Mouse (Mus musculus): ENCODE measurements around the gene Ppp4r2. TPM values are rescaled to one million over a fixed set of nuclear protein-coding genes. Genes with fewer than 3 reads are reported as not detected.
A peak's percentile ranks its signal among the peaks of the same experiment; 100 is the strongest.

Ppp4r2 gene
- polyA plus RNA-seq, 1 experiment from 2014 or later: 21.5 TPM

DNA sequence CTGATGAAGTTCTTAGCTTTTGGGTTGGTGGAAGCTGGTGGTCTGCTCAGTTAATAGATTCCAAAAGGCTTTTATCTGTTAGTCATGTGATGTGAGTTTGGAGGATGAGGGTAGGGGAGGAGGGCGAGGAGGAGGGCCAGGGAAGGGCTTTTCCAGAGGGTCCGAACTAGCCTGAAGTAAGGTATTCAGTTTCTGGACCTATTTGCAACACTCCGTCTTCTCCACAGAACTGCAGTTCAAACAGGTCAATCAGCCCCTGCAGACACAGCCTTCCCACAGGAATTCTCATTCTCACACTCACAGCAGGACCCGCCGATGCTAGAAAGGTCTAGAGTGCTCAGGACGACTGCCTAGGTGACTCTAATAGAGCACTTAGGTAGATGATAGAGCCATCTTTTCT, 39.8 kb downstream of the Ppp4r2 start:
- Histone ChIP-seq H3K36me3 (peaks cover 12% of the 10 kb centered on the region), H3K27me3 (no peaks in the 10 kb centered on the region), H3K4me1 (no peaks in the 10 kb centered on the region), H3K9me3 (replicated peaks) (no peaks in the 10 kb centered on the region), H3K4me3 (replicated peaks) (no peak overlapping the region), H3K9ac (no peak overlapping the region), H3K4me2 (no peak overlapping the region), H3K27ac (no peak overlapping the region)
- no peak for ATAC-seq (replicated peaks; ENCODE audit: low FRiP score)
- 72% methylated on average over 6 of the region's 6 CpGs for WGBS

- no peaks in the 10 kb centered on the region for H3K9me3 ChIP-seq (replicated peaks)
- H3K9ac ChIP-seq: no peak overlapping the region
- H3K27ac ChIP-seq: no peak overlapping the region
- no peaks in the 10 kb centered on the region for H3K36me3 ChIP-seq
- WGBS: 68% methylated on average over 20 of the region's 20 CpGs
- no peak overlapping the region for H3K4me2 ChIP-seq
- peaks cover under 1% of the 10 kb centered on the region; the same call in 1 of the 2 replicates for H3K4me1 ChIP-seq
- peaks cover 9% of the 10 kb centered on the region; the same call in 1 of the 2 replicates for H3K27me3 ChIP-seq
- ATAC-seq (replicated peaks; ENCODE audit: low FRiP score): no peak
- H3K4me3 ChIP-seq (replicated peaks): no peak overlapping the region
Observed at GRCm38 (mm10) chr6:100875862-100876623, 42.6 kb downstream of the Ppp4r2 start.

DNA sequence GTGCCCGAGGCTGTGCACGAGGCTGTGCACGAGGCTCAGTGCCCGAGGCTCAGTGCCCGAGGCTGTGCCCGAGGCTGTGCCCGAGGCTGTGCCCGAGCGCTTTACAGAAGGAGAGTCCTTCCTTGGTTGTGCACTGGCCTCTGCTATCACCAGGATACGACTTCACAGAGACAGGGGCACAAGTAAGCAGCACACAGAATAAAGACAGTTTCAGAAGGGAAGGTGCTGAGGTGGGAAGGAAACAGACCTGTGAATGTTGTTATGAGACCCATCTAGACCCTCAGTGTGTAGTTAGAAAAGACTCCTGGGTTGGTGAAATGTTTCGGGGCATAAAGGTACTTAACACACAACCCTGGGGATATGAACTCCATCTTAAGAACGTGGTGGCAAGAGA, 43.2 kb downstream of the Ppp4r2 start:
- Histone ChIP-seq H3K27ac (no peak overlapping the region), H3K4me3 (replicated peaks) (no peak overlapping the region), H3K9me3 (replicated peaks) (no peaks in the 10 kb centered on the region), H3K27me3 (peaks cover 9% of the 10 kb centered on the region; the same call in 1 of the 2 replicates), H3K9ac (no peak overlapping the region), H3K36me3 (no peaks in the 10 kb centered on the region), H3K4me2 (no peak overlapping the region), H3K4me1 (peaks cover 6% of the 10 kb centered on the region; the same call in 1 of the 2 replicates)
- ATAC-seq (replicated peaks; ENCODE audit: low FRiP score): no peak
- 91% methylated on average over 12 of the region's 12 CpGs for WGBS

- H3K36me3 ChIP-seq: no peaks in the 10 kb centered on the region
- H3K9ac ChIP-seq: no peak overlapping the region
- H3K27ac ChIP-seq: no peak overlapping the region
- no peak overlapping the region for H3K4me2 ChIP-seq
- peaks cover 17% of the 10 kb centered on the region for H3K4me1 ChIP-seq
- ATAC-seq (replicated peaks; ENCODE audit: low FRiP score): no peak
- no peak overlapping the region for H3K4me3 ChIP-seq (replicated peaks)
- H3K27me3 ChIP-seq: peaks cover 9% of the 10 kb centered on the region; the same call in 1 of the 2 replicates
- H3K9me3 ChIP-seq (replicated peaks): no peaks in the 10 kb centered on the region
- 85% methylated on average over 13 of the region's 13 CpGs for WGBS
Observed at GRCm38 (mm10) chr6:100878546-100878945, 45.1 kb downstream of the Ppp4r2 start.

DNA sequence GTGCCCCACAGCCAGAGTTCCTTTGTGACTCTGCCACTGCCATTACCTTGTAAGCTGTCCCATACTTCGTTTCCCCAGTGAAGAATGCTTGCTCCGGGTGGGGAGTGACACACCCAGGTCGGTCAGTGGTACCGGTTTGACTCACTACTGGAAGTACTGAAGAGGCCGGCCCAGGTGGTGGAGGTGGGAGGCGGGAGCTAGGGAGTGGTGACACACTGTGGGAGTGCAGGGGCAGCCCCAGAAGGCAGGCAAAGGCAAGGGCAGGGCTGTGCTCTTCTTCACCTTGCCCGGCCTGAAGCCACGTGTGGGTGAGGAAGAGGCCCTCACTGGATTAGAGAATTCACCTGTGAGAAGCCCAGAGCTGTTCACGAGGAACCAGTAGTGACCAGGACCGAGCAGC, 46.2 kb downstream of the Ppp4r2 start:
- Histone ChIP-seq H3K9ac (no peak overlapping the region), H3K9me3 (replicated peaks) (no peaks in the 10 kb centered on the region)
- no peak for ATAC-seq (replicated peaks; ENCODE audit: low FRiP score)

DNA sequence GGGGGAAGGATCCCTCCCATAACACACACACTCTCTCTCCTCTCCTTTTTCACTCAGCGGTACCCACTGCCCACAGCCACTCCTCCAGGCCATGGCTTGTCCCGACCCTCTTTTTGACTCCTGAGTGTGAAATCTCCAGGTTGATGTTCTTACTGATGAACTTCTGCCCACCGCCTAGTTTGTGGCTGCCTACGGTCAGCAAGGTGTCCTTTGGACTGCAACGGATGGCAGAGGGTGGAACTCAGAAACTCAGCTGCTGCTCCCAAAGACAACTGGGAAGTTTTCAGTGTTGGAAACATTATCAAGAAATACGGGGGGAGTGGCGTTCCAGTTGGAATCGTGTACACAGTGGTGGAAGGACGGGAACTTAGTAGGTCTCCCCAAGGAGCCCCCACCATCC, 48.2 kb downstream of the Ppp4r2 start:
- Histone ChIP-seq H3K4me2 (no peak overlapping the region), H3K4me1 (peaks cover 17% of the 10 kb centered on the region), H3K9me3 (replicated peaks) (no peaks in the 10 kb centered on the region), H3K9ac (no peak overlapping the region), H3K4me3 (replicated peaks) (no peak overlapping the region), H3K36me3 (no peaks in the 10 kb centered on the region), H3K27ac (no peak overlapping the region), H3K27me3 (peaks cover 9% of the 10 kb centered on the region; the same call in 1 of the 2 replicates)
- 65% methylated on average over 9 of the region's 9 CpGs for WGBS
- no peak for ATAC-seq (replicated peaks; ENCODE audit: low FRiP score)

More for the DNA sequence above, 46.2 kb downstream of the Ppp4r2 start:
- Histone ChIP-seq H3K27me3 (peaks cover 9% of the 10 kb centered on the region; the same call in 1 of the 2 replicates), H3K4me3 (replicated peaks) (no peak overlapping the region), H3K4me2 (no peak overlapping the region), H3K36me3 (no peaks in the 10 kb centered on the region), H3K27ac (no peak overlapping the region), H3K4me1 (peaks cover 17% of the 10 kb centered on the region)
- 50% methylated on average over 10 of the region's 10 CpGs for WGBS

DNA sequence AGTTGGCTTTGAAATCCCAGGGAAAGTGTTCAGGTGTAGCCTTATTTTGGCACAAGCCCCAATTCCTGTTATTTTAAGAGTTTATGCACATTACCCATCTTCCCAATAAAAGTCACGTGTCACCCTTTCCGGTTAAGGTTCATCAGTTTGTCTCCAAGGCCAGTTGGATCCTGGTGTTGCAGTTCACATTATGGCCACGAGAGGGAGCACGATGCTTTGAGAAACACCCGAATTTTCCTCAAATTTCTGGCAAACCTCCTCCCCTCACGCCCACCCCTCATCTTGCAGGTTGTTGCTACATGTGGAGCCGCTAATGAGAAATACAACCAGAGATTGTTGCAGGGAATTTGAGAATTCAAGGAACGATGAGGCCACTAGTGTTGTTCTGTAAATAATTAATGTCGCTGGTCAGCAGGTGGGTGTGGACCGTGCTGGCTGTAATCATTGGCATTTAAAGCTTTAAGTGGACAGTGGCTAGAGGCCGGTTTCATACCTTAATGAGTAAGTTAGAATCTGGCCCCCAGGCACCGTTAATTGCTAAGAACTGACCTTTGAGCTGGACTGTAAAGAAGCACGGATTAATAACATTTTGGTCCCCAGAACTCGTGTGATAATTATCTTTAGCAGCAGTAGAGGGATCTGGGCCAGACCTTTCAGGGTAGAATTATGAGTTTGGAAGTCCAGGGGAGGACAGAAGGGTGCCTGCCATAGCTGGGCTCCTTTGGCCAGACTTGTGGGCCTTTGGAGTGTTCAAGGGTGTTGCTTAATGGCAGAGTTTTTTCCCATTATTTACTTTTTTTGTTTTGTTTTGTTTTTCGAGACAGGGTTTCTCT, 49.2 kb downstream of the Ppp4r2 start:
- Histone ChIP-seq H3K27me3 (peaks cover 9% of the 10 kb centered on the region; the same call in 1 of the 2 replicates), H3K36me3 (no peaks in the 10 kb centered on the region), H3K9me3 (replicated peaks) (no peaks in the 10 kb centered on the region), H3K4me3 (replicated peaks) (peak overlapping the region; percentile 14), H3K9ac (no peak overlapping the region), H3K4me1 (peaks cover 17% of the 10 kb centered on the region), H3K4me2 (peak overlapping the region; percentile 52), H3K27ac (no peak overlapping the region)
- WGBS: 13% methylated on average over 15 of the region's 15 CpGs
- peak; percentile 71 for ATAC-seq (replicated peaks; ENCODE audit: low FRiP score)

DNA sequence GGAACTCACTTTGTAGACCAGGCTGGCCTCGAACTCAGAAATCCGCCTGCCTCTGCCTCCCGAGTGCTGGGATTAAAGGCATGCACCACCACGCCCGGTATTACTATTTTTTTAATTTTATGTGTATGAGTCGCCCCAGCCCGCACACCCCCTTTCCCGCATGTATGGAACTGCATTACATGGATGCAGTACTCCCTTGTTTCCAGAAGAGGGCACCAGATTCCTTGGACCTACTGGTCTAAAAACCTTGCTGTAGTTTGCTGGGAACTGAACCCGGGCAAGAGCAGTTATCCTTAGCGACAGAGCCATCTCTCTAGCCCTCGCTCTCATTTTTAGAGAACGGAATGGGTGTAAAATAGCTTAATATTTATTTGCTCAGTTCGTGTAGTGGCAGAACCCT, 49.8 kb downstream of the Ppp4r2 start:
- no peak overlapping the region for H3K4me2 ChIP-seq
- H3K27ac ChIP-seq: no peak overlapping the region
- H3K4me3 ChIP-seq (replicated peaks): no peak overlapping the region
- no peaks in the 10 kb centered on the region for H3K36me3 ChIP-seq
- no peaks in the 10 kb centered on the region for H3K9me3 ChIP-seq (replicated peaks)
- no peak overlapping the region for H3K9ac ChIP-seq
- ATAC-seq (replicated peaks; ENCODE audit: low FRiP score): no peak
- WGBS: 63% methylated on average over 13 of the region's 13 CpGs
- peaks cover 17% of the 10 kb centered on the region for H3K4me1 ChIP-seq
- H3K27me3 ChIP-seq: peaks cover 9% of the 10 kb centered on the region; the same call in 1 of the 2 replicates

DNA sequence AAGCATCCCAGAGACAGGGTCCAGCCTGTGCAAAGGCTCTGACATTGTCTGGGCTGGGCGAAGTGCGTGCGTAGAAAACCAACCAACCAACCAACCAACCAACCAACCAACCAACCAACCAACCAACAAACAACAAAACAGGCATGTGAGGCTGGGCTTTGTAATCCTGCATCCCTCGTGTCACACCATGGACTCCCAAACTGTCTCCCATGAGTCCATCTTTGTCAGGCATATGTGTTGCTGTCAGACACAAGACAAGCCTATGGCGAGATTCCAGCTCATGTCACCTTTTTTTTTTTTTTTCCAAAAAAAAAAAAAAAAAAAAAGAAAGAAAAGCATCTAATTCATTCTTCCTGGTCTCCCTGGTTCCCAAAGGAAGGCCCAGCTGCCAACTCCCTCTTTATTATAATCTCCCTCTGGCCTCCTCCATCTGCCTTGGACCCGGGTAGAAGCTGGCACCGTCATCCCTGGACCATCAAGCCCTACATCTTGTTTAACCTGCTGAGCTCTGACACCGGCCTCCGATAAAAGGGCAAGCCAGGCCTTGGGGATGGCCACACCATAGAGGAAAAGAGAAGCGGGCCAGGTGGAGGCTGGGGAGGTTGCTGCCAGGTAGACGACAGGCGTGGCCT, 51.3 kb downstream of the Ppp4r2 start:
- no peaks in the 10 kb centered on the region for H3K9me3 ChIP-seq (replicated peaks)
- no peak overlapping the region for H3K4me3 ChIP-seq (replicated peaks)
- WGBS: 94% methylated on average over 12 of the region's 12 CpGs
- peaks cover 17% of the 10 kb centered on the region for H3K4me1 ChIP-seq
- H3K9ac ChIP-seq: no peak overlapping the region
- H3K27ac ChIP-seq: no peak overlapping the region
- no peak for ATAC-seq (replicated peaks; ENCODE audit: low FRiP score)
- H3K27me3 ChIP-seq: peaks cover 6% of the 10 kb centered on the region; the same call in 1 of the 2 replicates
- H3K4me2 ChIP-seq: no peak overlapping the region
- H3K36me3 ChIP-seq: no peaks in the 10 kb centered on the region

- Histone ChIP-seq H3K27me3 (peaks cover 5% of the 10 kb centered on the region; the same call in 1 of the 2 replicates), H3K9me3 (replicated peaks) (no peaks in the 10 kb centered on the region), H3K4me2 (no peak overlapping the region), H3K4me1 (peaks cover 17% of the 10 kb centered on the region), H3K27ac (no peak overlapping the region), H3K36me3 (no peaks in the 10 kb centered on the region), H3K4me3 (replicated peaks) (no peak overlapping the region), H3K9ac (no peak overlapping the region)
- no peak for ATAC-seq (replicated peaks; ENCODE audit: low FRiP score)
- 75% methylated on average over 7 of the region's 7 CpGs for WGBS
Observed at GRCm38 (mm10) chr6:100885376-100885775, 52.0 kb downstream of the Ppp4r2 start.

- Histone ChIP-seq H3K4me1 (peaks cover 8% of the 10 kb centered on the region), H3K4me3 (replicated peaks) (no peak overlapping the region), H3K9ac (no peak overlapping the region), H3K4me2 (no peak overlapping the region), H3K27ac (no peak overlapping the region), H3K9me3 (replicated peaks) (no peaks in the 10 kb centered on the region), H3K36me3 (no peaks in the 10 kb centered on the region), H3K27me3 (no peaks in the 10 kb centered on the region)
- peak; percentile 33; the same call in 1 of the 2 replicates for ATAC-seq (replicated peaks; ENCODE audit: low FRiP score)
- 71% methylated on average over 9 of the region's 9 CpGs for WGBS
Observed at GRCm38 (mm10) chr6:100887012-100887411, 53.6 kb downstream of the Ppp4r2 start.

DNA sequence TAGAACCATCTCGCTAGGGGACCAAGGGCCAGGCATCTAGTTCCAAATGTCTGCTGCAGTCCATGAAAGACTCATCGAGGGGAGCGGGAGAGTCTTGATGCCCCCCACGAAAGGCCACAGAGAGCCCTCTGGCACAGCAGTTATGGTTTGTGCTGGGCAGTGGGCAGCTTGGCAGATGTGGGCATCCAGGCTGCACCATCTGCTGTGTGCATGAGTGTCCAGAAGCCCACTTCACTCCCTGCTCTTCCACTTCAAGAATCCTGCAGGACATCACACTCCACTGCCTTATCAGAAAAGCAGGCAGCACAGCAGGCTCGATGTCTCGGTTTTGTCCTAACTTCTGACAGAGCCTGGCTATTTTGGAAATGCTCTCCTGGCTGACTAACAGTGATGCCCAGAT, 55.9 kb downstream of the Ppp4r2 start:
- ATAC-seq (replicated peaks; ENCODE audit: low FRiP score): no peak
- Histone ChIP-seq H3K4me3 (replicated peaks) (no peak overlapping the region), H3K27ac (no peak overlapping the region), H3K36me3 (no peaks in the 10 kb centered on the region), H3K4me2 (no peak overlapping the region), H3K9me3 (replicated peaks) (no peaks in the 10 kb centered on the region), H3K27me3 (no peaks in the 10 kb centered on the region), H3K9ac (no peak overlapping the region), H3K4me1 (no peaks in the 10 kb centered on the region)
- 85% methylated on average over 6 of the region's 6 CpGs for WGBS
